Mouse (Mus musculus) small intestine, adult 2 months (tissue): ENCODE results near the gene Pxk.

Source experiments
- CTCF ChIP-seq: fragments of 200-500 bp; IDR thresholded peaks from 2 replicates; pipeline ENCODE4 v1.5.1; 2012; ENCODE audit warnings: low read depth, mild to moderate bottlenecking, control low read depth, inconsistent platforms, low read length, moderate library complexity, mixed read lengths; ENCODE audit not compliant: insufficient replicate concordance, insufficient read length; ENCODE audit errors: extremely low read depth
- POLR2A ChIP-seq: fragments of 200-500 bp; IDR thresholded peaks from 2 replicates; pipeline ENCODE4 v1.6.1; 2012; ENCODE audit warnings: low read depth, mild to moderate bottlenecking, control low read depth, inconsistent platforms, low read length, moderate library complexity

DNA sequence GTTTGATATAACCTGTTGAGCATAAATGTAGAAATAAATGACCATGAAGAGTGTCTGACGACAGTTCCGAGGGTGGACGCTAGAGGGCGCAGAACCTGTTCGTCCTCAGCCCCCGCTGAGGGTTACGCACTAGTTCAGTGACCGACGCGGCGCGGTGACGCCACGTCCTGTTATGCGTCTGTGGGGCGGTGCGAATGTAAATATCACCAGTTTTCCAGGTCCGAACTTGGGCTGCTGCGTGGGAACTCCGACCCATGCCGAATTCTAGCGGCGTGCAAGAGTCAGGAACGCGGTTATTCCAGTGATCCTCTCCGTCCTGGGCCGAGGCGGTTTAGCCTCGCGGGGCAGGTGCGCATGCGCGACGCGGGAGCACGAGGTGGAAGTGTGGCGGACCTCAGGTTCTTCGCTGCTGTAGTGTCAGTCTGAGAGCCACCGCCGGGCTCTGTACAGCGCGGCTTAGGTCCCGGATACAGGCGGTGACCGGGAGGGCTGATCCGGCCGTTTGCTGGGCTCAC, 17.8 kb upstream of the Pxk start, which contains the start of gene Rpp14:
- TF ChIP-seq POLR2A: no peak
- peak; percentile 93 for TF ChIP-seq CTCF
